Mouse (Mus musculus) cortical plate, adult 2 months (tissue): ENCODE measurements at regions not wholly inside any gene's neighbourhood (a gene's known extent, or its start where the extent isn't known, plus 50 kb on each side); places are given as distances from the start of the nearest gene placed in this dataset.

Experiments
- H3K27ac ChIP-seq: fragments of 200-500 bp; 2 replicates; pipeline ENCODE4 v1.5.1; 2012; ENCODE audit warnings: low read length, control low read depth, inconsistent platforms; ENCODE audit not compliant: insufficient read depth
- H3K4me1 ChIP-seq: fragments of 200-500 bp; 2 replicates; pipeline ENCODE4 v1.6.1; 2011; ENCODE audit warnings: low read length; ENCODE audit not compliant: control insufficient read depth, insufficient read depth
- H3K4me3 ChIP-seq: fragments of 200-500 bp; 2 replicates; pipeline ENCODE4 v1.5.1; 2011; ENCODE audit warnings: mild to moderate bottlenecking, low read length, control low read depth; ENCODE audit not compliant: insufficient read depth
- CTCF ChIP-seq: fragments of 200-500 bp; IDR thresholded peaks from 2 replicates; pipeline ENCODE4 v1.5.1; 2011; ENCODE audit warnings: mild to moderate bottlenecking, control low read depth, low read length; ENCODE audit not compliant: insufficient read depth; ENCODE audit errors: extremely low read depth
- POLR2A ChIP-seq: fragments of 200-500 bp; IDR thresholded peaks from 2 replicates; pipeline ENCODE4 v1.6.1; 2011; ENCODE audit warnings: mild to moderate bottlenecking, low read length, control low read depth; ENCODE audit not compliant: insufficient read depth; ENCODE audit errors: extremely low read depth

DNA sequence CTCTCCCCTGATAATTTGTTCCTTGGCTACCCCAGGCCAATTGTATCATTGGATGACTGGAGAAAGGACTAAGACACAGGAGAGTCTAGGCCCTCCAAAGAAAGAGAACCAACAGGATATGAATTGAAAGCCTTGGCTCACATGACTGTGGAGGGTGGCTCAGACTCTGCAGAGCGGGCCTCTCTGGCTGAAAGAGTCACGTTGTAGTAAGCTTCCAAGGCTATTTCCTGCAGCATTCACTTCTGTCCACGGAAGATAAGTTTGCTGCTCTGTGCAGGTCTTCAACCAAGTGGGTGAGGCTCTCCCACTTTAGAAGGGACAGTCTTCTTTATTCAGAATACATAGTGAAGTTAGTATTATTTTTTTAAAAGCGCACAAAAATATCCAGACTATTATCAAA lies 332.1 kb upstream of the Nfe2l3 start:
- H3K4me1 ChIP-seq: no peaks in the 10 kb centered on the region; the same call in 1 of the 2 replicates
- H3K4me3 ChIP-seq: no peak overlapping the region
- TF ChIP-seq CTCF (no peak), POLR2A (no peak)
- no peak overlapping the region for H3K27ac ChIP-seq

DNA sequence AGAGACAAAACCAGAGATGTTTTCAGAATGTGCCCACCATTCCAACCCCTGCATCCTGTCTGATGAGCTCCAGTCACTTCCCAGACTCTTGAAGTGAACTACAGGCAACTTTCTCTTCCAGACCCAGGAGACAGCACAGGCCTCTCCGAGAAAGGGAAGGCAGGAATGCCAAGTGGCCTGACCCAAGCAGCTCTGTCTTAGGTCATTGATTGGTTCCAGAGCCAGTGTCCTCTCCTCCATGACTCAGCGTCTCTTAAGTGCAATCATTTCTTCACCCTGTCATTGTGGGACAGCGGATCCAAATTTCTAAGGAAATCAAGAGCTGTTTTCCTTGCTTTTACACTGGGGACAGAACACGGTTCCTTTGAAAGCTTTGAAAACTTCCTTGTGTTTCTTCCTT lies 329.2 kb upstream of the Nfe2l3 start:
- H3K4me1 ChIP-seq: no peaks in the 10 kb centered on the region
- TF ChIP-seq CTCF: no peak
- no peak for TF ChIP-seq POLR2A
- no peak overlapping the region for H3K27ac ChIP-seq
- no peak overlapping the region for H3K4me3 ChIP-seq

DNA sequence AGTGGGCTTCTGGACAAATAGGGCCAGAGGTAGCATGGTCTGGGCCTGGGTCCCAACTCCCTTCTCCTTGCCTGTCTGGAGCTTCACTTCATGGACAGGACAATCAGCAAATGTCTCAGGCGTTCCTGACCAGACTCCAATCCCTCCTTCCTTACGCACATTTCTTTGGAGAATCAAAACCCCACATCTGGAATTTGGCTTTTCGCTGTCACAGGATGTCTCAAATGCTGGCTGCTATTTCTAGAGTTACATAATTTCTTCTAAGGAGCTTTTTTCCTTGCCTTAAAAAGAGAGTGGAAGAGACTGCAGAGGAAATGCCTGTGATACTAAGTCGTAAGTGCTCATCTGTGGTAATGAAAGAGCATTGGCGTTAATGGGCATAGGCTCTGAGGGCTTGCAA lies 328.1 kb upstream of the Nfe2l3 start:
- Histone ChIP-seq H3K4me3 (no peak overlapping the region), H3K4me1 (no peaks in the 10 kb centered on the region), H3K27ac (no peak overlapping the region)
- TF ChIP-seq POLR2A (no peak), CTCF (no peak)

- H3K4me1 ChIP-seq: no peaks in the 10 kb centered on the region
- TF ChIP-seq CTCF (no peak), POLR2A (no peak)
These were observed 324.0 kb upstream of the Nfe2l3 start for GRCm38 (mm10) chr6:51108336-51108956.

DNA sequence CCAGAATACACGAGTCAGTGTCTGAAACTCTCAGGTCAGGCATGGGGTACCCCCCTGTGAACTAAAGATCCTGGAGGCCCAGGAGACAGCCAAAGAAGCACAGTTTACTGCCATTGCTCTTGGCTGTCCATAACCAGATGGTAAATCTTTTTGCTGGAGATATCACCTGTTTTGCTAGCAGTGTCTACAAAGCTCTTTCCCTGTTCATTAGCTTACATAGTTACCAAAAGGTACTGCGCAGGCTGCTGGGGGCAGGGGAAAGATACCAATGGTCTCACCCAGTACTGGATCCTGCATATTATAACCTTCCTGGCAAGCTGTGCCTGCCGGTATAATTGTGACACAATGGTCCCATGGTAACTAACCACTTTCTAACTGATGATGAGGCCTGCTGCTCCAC lies 321.9 kb upstream of the Nfe2l3 start:
- TF ChIP-seq CTCF (no peak), POLR2A (no peak)

More at GRCm38 (mm10) chr6:51108336-51108956, 324.0 kb upstream of the Nfe2l3 start:
- H3K4me3 ChIP-seq: no peak overlapping the region
- H3K27ac ChIP-seq: no peak overlapping the region

DNA sequence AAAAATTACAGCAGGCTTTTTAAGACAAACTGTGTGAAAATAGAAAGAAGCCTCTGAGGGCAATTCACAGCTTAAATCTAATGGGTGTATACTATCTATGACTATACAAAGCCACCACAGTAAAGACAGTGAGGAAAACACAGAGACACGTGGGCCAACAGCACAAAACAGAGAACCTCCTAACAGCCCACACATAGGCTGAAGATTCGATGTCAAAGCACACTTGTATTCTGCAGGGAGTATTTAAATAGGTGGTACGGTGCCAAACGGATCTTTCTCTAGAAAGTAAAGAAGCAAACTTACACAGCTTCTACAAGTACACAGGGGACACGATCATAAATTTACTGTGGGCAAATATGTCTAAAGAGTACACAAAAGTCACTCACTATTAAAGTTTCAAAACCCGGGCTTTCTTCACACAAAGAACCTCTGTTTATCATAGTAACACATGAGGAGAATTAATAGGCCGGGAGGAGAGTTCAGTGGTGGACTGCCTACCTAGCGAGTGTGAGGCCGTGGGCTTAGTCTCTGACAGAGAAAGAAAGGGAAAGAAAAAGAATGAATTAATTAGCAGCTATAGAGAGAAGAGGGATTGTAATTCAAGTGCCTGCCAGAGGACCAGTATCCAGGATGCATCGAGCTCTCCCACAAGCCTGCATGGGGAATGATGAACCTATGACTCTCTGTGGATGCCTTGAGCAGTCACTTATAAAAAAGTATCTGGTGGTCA lies 317.7 kb upstream of the Nfe2l3 start:
- no peak overlapping the region for H3K27ac ChIP-seq
- no peaks in the 10 kb centered on the region for H3K4me1 ChIP-seq
- TF ChIP-seq CTCF (no peak), POLR2A (no peak)
- H3K4me3 ChIP-seq: no peak overlapping the region

More for the DNA sequence above, 321.9 kb upstream of the Nfe2l3 start:
- Histone ChIP-seq H3K27ac (no peak overlapping the region), H3K4me3 (no peak overlapping the region), H3K4me1 (no peaks in the 10 kb centered on the region)

- H3K4me1 ChIP-seq: no peaks in the 10 kb centered on the region
- H3K4me3 ChIP-seq: no peak overlapping the region
- TF ChIP-seq POLR2A (no peak), CTCF (no peak)
- no peak overlapping the region for H3K27ac ChIP-seq
These were observed 313.5 kb upstream of the Nfe2l3 start for GRCm38 (mm10) chr6:51118833-51119535.

GRCm38 (mm10) chr6:51119691-51120302 lies 312.7 kb upstream of the Nfe2l3 start:
- TF ChIP-seq POLR2A: no peak
- TF ChIP-seq CTCF: no peak
- no peak overlapping the region for H3K27ac ChIP-seq
- no peak overlapping the region for H3K4me3 ChIP-seq

GRCm38 (mm10) chr6:51122941-51123340 lies 309.5 kb upstream of the Nfe2l3 start:
- TF ChIP-seq POLR2A: no peak
- H3K27ac ChIP-seq: no peak overlapping the region
- H3K4me1 ChIP-seq: no peaks in the 10 kb centered on the region
- H3K4me3 ChIP-seq: no peak overlapping the region

More at GRCm38 (mm10) chr6:51119691-51120302, 312.7 kb upstream of the Nfe2l3 start:
- H3K4me1 ChIP-seq: no peaks in the 10 kb centered on the region

- no peak overlapping the region for H3K4me3 ChIP-seq
- H3K4me1 ChIP-seq: no peaks in the 10 kb centered on the region
- TF ChIP-seq CTCF (no peak), POLR2A (no peak)
- H3K27ac ChIP-seq: no peak overlapping the region
These were observed 304.6 kb upstream of the Nfe2l3 start for GRCm38 (mm10) chr6:51127851-51128250.

- Histone ChIP-seq H3K4me3 (no peak overlapping the region), H3K27ac (no peak overlapping the region), H3K4me1 (no peaks in the 10 kb centered on the region)
- TF ChIP-seq CTCF (no peak), POLR2A (no peak)
These were observed 303.4 kb upstream of the Nfe2l3 start for GRCm38 (mm10) chr6:51129096-51129495.
